Mouse (Mus musculus): Measurements from ENCODE around the gene Sv2b. TPM values are rescaled to one million over a fixed set of nuclear protein-coding genes. Genes with fewer than 3 reads are reported as not detected.
"Not testable (repeated sequence)": the region's sequence is repeated elsewhere in the genome, so short reads cannot be mapped to it uniquely, and the experiment has no call there.

The Sv2b gene
- polyA plus RNA-seq, 1 experiment: 0.29 TPM

- Histone ChIP-seq H3ac (ENCODE audit: control insufficient read depth, insufficient read length) (no peak overlapping the region), H3K36me3 (ENCODE audit: control insufficient read depth, insufficient read depth) (no peaks in the 10 kb centered on the region), H3K27me3 (ENCODE audit: control insufficient read depth, insufficient read depth, insufficient read length) (no peaks in the 10 kb centered on the region), H3K4me3 (no peak overlapping the region), H3K79me2 (ENCODE audit: control insufficient read depth, insufficient read depth) (no peaks in the 10 kb centered on the region), H3K4me2 (ENCODE audit: low read depth) (no peak overlapping the region)
- TF ChIP-seq TCF12 (IDR thresholded peaks at IDR 0.05; ENCODE audit: insufficient read depth, poor library complexity, severe bottlenecking) (no peak), POLR2A (IDR thresholded peaks at IDR 0.05; ENCODE audit: insufficient read length, low read depth) (no peak), SRF (IDR thresholded peaks at IDR 0.05; ENCODE audit: control insufficient read depth, insufficient read length, low read depth) (no peak), USF1 (IDR thresholded peaks at IDR 0.05; ENCODE audit: low read depth) (no peak), TCF3 (IDR thresholded peaks at IDR 0.05; ENCODE audit: insufficient read length, low read depth) (no peak), CEBPB (IDR thresholded peaks at IDR 0.05; ENCODE audit: insufficient read depth, poor library complexity, severe bottlenecking) (no peak), MYOD1 (IDR thresholded peaks at IDR 0.05; ENCODE audit: control insufficient read depth in 1 of 3, insufficient read length in 2 of 3, low read depth in 2 of 3) (no peak), MYOG (IDR thresholded peaks at IDR 0.05; ENCODE audit: control insufficient read depth in 1 of 3, insufficient read depth in 1 of 3, insufficient read length in 2 of 3, low read depth in 2 of 3) (no peak)
Observed at GRCm38 (mm10) chr7:75332311-75332710, 23.2 kb upstream of the Sv2b start.

- TF ChIP-seq POLR2A (IDR thresholded peaks at IDR 0.05; ENCODE audit: insufficient read length, low read depth) (no peak), USF1 (IDR thresholded peaks at IDR 0.05; ENCODE audit: low read depth) (no peak), TCF3 (IDR thresholded peaks at IDR 0.05; ENCODE audit: insufficient read length, low read depth) (no peak), REST (IDR thresholded peaks at IDR 0.05; ENCODE audit: insufficient read depth, insufficient read length) (no peak), MYOG (IDR thresholded peaks at IDR 0.05; ENCODE audit: control insufficient read depth in 1 of 3, insufficient read depth in 1 of 3, insufficient read length in 2 of 3, low read depth in 2 of 3) (no peak), SRF (IDR thresholded peaks at IDR 0.05; ENCODE audit: control insufficient read depth, insufficient read length, low read depth) (no peak), E2F4 (IDR thresholded peaks at IDR 0.05; ENCODE audit: insufficient read depth) (no peak), TCF12 (IDR thresholded peaks at IDR 0.05; ENCODE audit: insufficient read depth, poor library complexity, severe bottlenecking) (no peak), POLR2AphosphoS2 (IDR thresholded peaks at IDR 0.05; ENCODE audit: insufficient read length, low read depth) (no peak), MAX (IDR thresholded peaks at IDR 0.05; ENCODE audit: low read depth) (no peak), CEBPB (IDR thresholded peaks at IDR 0.05; ENCODE audit: insufficient read depth, poor library complexity, severe bottlenecking) (no peak), MYOD1 (IDR thresholded peaks at IDR 0.05; ENCODE audit: control insufficient read depth in 1 of 3, insufficient read length in 2 of 3, low read depth in 2 of 3) (no peak)
- H3K4me3 ChIP-seq: no peak overlapping the region
- no peak overlapping the region for H3ac ChIP-seq (ENCODE audit: control insufficient read depth, insufficient read length)
- H3K4me2 ChIP-seq (ENCODE audit: low read depth): peak overlapping the region; percentile 6
- H3K79me2 ChIP-seq (ENCODE audit: control insufficient read depth, insufficient read depth): no peaks in the 10 kb centered on the region
- no peaks in the 10 kb centered on the region for H3K27me3 ChIP-seq (ENCODE audit: control insufficient read depth, insufficient read depth, insufficient read length)
- no peaks in the 10 kb centered on the region for H3K36me3 ChIP-seq (ENCODE audit: control insufficient read depth, insufficient read depth)
Observed at GRCm38 (mm10) chr7:75329740-75330142, 20.7 kb upstream of the Sv2b start.

GRCm38 (mm10) chr7:75328721-75329362 lies 19.8 kb upstream of the Sv2b start:
- Histone ChIP-seq H3K4me3 (no peak overlapping the region), H3K27me3 (ENCODE audit: control insufficient read depth, insufficient read depth, insufficient read length) (no peaks in the 10 kb centered on the region), H3K4me2 (ENCODE audit: low read depth) (peak overlapping the region; percentile 6), H3ac (ENCODE audit: control insufficient read depth, insufficient read length) (no peak overlapping the region), H3K36me3 (ENCODE audit: control insufficient read depth, insufficient read depth) (no peaks in the 10 kb centered on the region), H3K79me2 (ENCODE audit: control insufficient read depth, insufficient read depth) (no peaks in the 10 kb centered on the region)
- TF ChIP-seq POLR2AphosphoS2 (IDR thresholded peaks at IDR 0.05; ENCODE audit: insufficient read length, low read depth) (no peak), E2F4 (IDR thresholded peaks at IDR 0.05; ENCODE audit: insufficient read depth) (no peak), MYOG (IDR thresholded peaks at IDR 0.05; ENCODE audit: control insufficient read depth in 1 of 3, insufficient read depth in 1 of 3, insufficient read length in 2 of 3, low read depth in 2 of 3) (peak in 2 of 3 experiments; percentile 5 to 31), TCF3 (IDR thresholded peaks at IDR 0.05; ENCODE audit: insufficient read length, low read depth) (no peak), MYOD1 (IDR thresholded peaks at IDR 0.05; ENCODE audit: control insufficient read depth in 1 of 3, insufficient read length in 2 of 3, low read depth in 2 of 3) (peak in 2 of 3 experiments; percentile 17 to 48)

GRCm38 (mm10) chr7:75325273-75325672 lies 16.2 kb upstream of the Sv2b start:
- Histone ChIP-seq H3K4me2 (ENCODE audit: low read depth) (no peak overlapping the region), H3K79me2 (ENCODE audit: control insufficient read depth, insufficient read depth) (no peaks in the 10 kb centered on the region), H3K36me3 (ENCODE audit: control insufficient read depth, insufficient read depth) (no peaks in the 10 kb centered on the region), H3K4me3 (no peak overlapping the region), H3ac (ENCODE audit: control insufficient read depth, insufficient read length) (no peak overlapping the region), H3K27me3 (ENCODE audit: control insufficient read depth, insufficient read depth, insufficient read length) (no peaks in the 10 kb centered on the region)
- TF ChIP-seq MAX (IDR thresholded peaks at IDR 0.05; ENCODE audit: low read depth) (no peak), MYOD1 (IDR thresholded peaks at IDR 0.05; ENCODE audit: control insufficient read depth in 1 of 3, insufficient read length in 2 of 3, low read depth in 2 of 3) (no peak), REST (IDR thresholded peaks at IDR 0.05; ENCODE audit: insufficient read depth, insufficient read length) (no peak), CEBPB (IDR thresholded peaks at IDR 0.05; ENCODE audit: insufficient read depth, poor library complexity, severe bottlenecking) (no peak), POLR2AphosphoS2 (IDR thresholded peaks at IDR 0.05; ENCODE audit: insufficient read length, low read depth) (no peak), TCF3 (IDR thresholded peaks at IDR 0.05; ENCODE audit: insufficient read length, low read depth) (no peak), TCF12 (IDR thresholded peaks at IDR 0.05; ENCODE audit: insufficient read depth, poor library complexity, severe bottlenecking) (no peak), POLR2A (IDR thresholded peaks at IDR 0.05; ENCODE audit: insufficient read length, low read depth) (no peak), USF1 (IDR thresholded peaks at IDR 0.05; ENCODE audit: low read depth) (no peak), MYOG (IDR thresholded peaks at IDR 0.05; ENCODE audit: control insufficient read depth in 1 of 3, insufficient read depth in 1 of 3, insufficient read length in 2 of 3, low read depth in 2 of 3) (no peak), E2F4 (IDR thresholded peaks at IDR 0.05; ENCODE audit: insufficient read depth) (no peak), SRF (IDR thresholded peaks at IDR 0.05; ENCODE audit: control insufficient read depth, insufficient read length, low read depth) (no peak)

- not testable (repeated sequence) for H3ac ChIP-seq (ENCODE audit: control insufficient read depth, insufficient read length); H3K4me2 ChIP-seq (ENCODE audit: low read depth); H3K79me2 ChIP-seq (ENCODE audit: control insufficient read depth, insufficient read depth); H3K27me3 ChIP-seq (ENCODE audit: control insufficient read depth, insufficient read depth, insufficient read length); H3K36me3 ChIP-seq (ENCODE audit: control insufficient read depth, insufficient read depth); H3K4me3 ChIP-seq
Observed at GRCm38 (mm10) chr7:75322742-75323141, 13.7 kb upstream of the Sv2b start.
